Mouse (Mus musculus): ENCODE results near the gene Gfra1.

GRCm38 (mm10) chr19:58190947-58191346 is 264.8 kb downstream of the Gfra1 start:
- TF ChIP-seq CTCF (IDR thresholded peaks at IDR 0.05; ENCODE audit: borderline replicate concordance, extremely low read depth, insufficient read depth, insufficient read length) (no peak), POLR2A (IDR thresholded peaks at IDR 0.05; ENCODE audit: borderline replicate concordance, extremely low read depth, insufficient read depth, insufficient read length, poor library complexity, severe bottlenecking) (no peak)

All from brain, embryonic 14.5 days (tissue).